Mouse (Mus musculus) forebrain, embryonic 16.5 days (tissue): ENCODE measurements at regions not wholly inside any gene's neighbourhood (a gene's known extent, or its start where the extent isn't known, plus 50 kb on each side); places are given as distances from the start of the nearest gene placed in this dataset.
A peak's percentile ranks its signal among the peaks of the same experiment; 100 is the strongest.

Experiments
- ATAC-seq: fragments of 200-750 bp; cut with Nextera tagmentation; 2 replicates; pipeline ENCODE4 v1.8.0; 2017; ENCODE audit warnings: mild to moderate bottlenecking, moderate library complexity
- H3K27ac ChIP-seq: fragments of 300-500 bp; sonication (generic); 2 replicates; pipeline ENCODE4 v1.5.1; 2014; ENCODE audit warnings: low read length, control low read depth
- H3K27me3 ChIP-seq: fragments of 300-500 bp; sonication (generic); replicated peaks from 2 replicates; pipeline ENCODE4 v1.6.1; 2014; ENCODE audit warnings: low read length; ENCODE audit not compliant: control insufficient read depth, insufficient read depth
- H3K36me3 ChIP-seq: fragments of 300-500 bp; sonication (generic); 2 replicates; pipeline ENCODE4 v1.6.1; 2014; ENCODE audit not compliant: control insufficient read depth, insufficient read depth
- H3K4me1 ChIP-seq: fragments of 300-500 bp; sonication (generic); replicated peaks from 2 replicates; pipeline ENCODE4 v1.6.1; 2014; ENCODE audit warnings: low read length; ENCODE audit not compliant: control insufficient read depth, insufficient read depth
- H3K4me2 ChIP-seq: fragments of 300-500 bp; sonication (generic); 2 replicates; pipeline ENCODE4 v1.6.1; 2014; ENCODE audit warnings: mild to moderate bottlenecking, low read length, control low read depth
- H3K4me3 ChIP-seq: fragments of 300-500 bp; sonication (generic); replicated peaks from 2 replicates; pipeline ENCODE4 v1.5.1; 2014; ENCODE audit warnings: mild to moderate bottlenecking, low read length, control low read depth
- H3K9ac ChIP-seq: fragments of 300-500 bp; sonication (generic); replicated peaks from 2 replicates; pipeline ENCODE4 v1.6.1; 2014; ENCODE audit warnings: low read depth, low read length, control low read depth
- H3K9me3 ChIP-seq: fragments of 300-500 bp; sonication (generic); 2 replicates; pipeline ENCODE4 v1.6.1; 2016; ENCODE audit warnings: low read length; ENCODE audit not compliant: control insufficient read depth
- WGBS: fragments of 180-500 bp; shearing (Covaris S2); extraction: QIAGEN DNeasy Blood & Tissue Kit; methylation state at CpG from one replicate; pipeline ENCODE4 v1.1.7; 2014; 5-methylcytosine and 5-hydroxymethylcytosine counted together

- ATAC-seq, result no peak
- 87% methylated on average over 5 of the region's 5 CpGs for WGBS
- Histone ChIP-seq H3K36me3 (no peaks in the 10 kb centered on the region), H3K4me3 (no peak overlapping the region), H3K9ac (no peak overlapping the region), H3K27ac (no peak overlapping the region), H3K27me3 (no peaks in the 10 kb centered on the region), H3K4me1 (no peaks in the 10 kb centered on the region), H3K4me2 (no peak overlapping the region), H3K9me3 (no peaks in the 10 kb centered on the region)
Observed at GRCm38 (mm10) chr12:25978335-25978734, 436.7 kb downstream of the Rnf144a start.

DNA sequence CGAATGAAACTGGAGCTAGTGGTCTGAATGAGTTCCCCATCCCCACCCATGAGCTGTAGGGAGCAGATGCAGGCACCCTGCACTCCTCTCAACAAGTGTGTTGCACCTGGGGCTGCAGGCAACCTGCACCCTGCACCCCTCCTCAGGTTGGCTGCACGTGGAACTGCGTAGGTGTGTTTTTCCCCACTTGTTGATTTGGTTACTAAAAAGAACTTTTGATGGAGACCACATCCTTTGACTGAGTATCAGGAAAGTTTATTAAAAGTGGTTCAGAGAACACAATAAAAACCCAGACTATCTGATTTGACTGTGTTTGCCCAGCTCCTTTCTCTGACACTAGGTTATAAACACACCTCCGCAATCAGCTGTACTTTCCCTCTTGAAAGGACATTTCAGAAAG lies 456.5 kb downstream of the Rnf144a start:
- ATAC-seq, result no peak
- H3K4me2 ChIP-seq, result no peak overlapping the region
- H3K4me3 ChIP-seq, result no peak overlapping the region
- no peaks in the 10 kb centered on the region for H3K9me3 ChIP-seq
- H3K4me1 ChIP-seq, result no peaks in the 10 kb centered on the region
- 88% methylated on average over 4 of the region's 4 CpGs for WGBS
- H3K27me3 ChIP-seq, result no peaks in the 10 kb centered on the region
- no peak overlapping the region for H3K27ac ChIP-seq
- no peaks in the 10 kb centered on the region for H3K36me3 ChIP-seq
- no peak overlapping the region for H3K9ac ChIP-seq

DNA sequence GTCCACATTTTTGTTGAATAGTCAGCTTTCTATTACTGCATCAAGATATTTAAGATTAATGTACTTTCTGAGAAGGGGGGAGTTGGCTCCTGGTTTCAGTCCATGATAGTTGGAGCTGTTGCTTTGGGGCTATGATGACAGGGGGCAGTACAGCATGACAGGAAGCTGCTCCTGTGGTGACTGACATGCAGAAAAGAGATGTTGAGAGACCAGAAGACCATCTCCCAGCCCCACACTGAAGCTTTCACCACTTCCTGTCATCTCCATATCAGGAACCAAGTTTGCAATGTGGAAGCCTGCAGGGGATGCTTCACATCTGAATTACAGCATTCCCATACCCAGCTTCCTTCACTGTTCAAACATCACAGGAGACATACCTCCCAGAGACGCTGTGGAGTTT lies 457.5 kb downstream of the Rnf144a start:
- no peaks in the 10 kb centered on the region for H3K27me3 ChIP-seq
- ATAC-seq, result no peak
- no peak overlapping the region for H3K27ac ChIP-seq
- no peaks in the 10 kb centered on the region for H3K36me3 ChIP-seq
- WGBS, result 93% methylated on average over 1 of the region's 1 CpGs
- H3K4me1 ChIP-seq, result no peaks in the 10 kb centered on the region
- no peaks in the 10 kb centered on the region for H3K9me3 ChIP-seq
- no peak overlapping the region for H3K4me2 ChIP-seq
- H3K4me3 ChIP-seq, result no peak overlapping the region
- no peak overlapping the region for H3K9ac ChIP-seq

DNA sequence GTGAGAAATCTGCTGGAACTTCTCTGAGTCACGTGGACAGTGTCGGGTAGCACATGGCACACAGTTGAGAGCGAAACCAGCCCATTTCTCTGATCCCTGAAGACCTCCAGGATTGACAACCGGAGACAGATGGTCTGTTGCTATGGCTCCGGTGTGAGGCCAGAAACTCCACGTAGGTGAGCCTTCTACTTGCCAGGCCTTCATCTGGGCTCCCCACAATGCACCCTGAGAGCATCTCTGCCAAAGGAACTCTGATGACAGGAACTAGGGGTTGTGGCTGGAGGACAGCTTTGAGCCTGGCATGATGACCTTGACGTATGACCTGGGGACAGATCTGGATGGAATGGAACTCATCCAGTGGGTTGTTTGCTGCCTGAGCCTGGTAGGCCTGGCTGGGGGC lies 467.9 kb downstream of the Rnf144a start:
- no peaks in the 10 kb centered on the region for H3K36me3 ChIP-seq
- no peak overlapping the region for H3K9ac ChIP-seq
- 80% methylated on average over 7 of the region's 7 CpGs for WGBS
- no peaks in the 10 kb centered on the region for H3K4me1 ChIP-seq
- no peak overlapping the region for H3K4me2 ChIP-seq
- H3K9me3 ChIP-seq, result no peaks in the 10 kb centered on the region
- no peaks in the 10 kb centered on the region for H3K27me3 ChIP-seq
- no peak overlapping the region for H3K27ac ChIP-seq
- H3K4me3 ChIP-seq, result no peak overlapping the region
- ATAC-seq, result no peak

DNA sequence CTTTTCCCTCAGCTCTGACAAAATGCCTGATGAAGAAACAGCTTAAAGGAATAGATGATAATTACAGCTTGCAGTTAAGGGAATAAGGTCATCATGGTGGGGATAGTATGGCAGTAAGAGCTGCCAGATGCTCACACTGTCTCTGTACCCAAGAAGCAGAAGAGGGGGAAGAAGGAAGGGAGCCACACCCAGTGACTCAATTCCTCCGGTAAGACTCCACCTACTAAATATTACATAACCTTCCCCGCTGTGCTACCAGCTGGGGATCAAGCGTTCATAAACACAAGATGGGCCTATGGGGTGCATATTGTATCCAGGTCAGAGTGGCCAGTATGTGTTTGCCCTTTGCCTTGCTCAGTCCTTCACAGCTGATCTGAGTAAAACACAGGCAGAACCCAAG lies 468.9 kb downstream of the Rnf144a start:
- Histone ChIP-seq H3K4me2 (no peak overlapping the region), H3K27me3 (no peaks in the 10 kb centered on the region), H3K36me3 (no peaks in the 10 kb centered on the region), H3K9me3 (no peaks in the 10 kb centered on the region), H3K4me3 (no peak overlapping the region), H3K4me1 (no peaks in the 10 kb centered on the region), H3K27ac (no peak overlapping the region), H3K9ac (no peak overlapping the region)
- no peak for ATAC-seq
- WGBS, result 89% methylated on average over 3 of the region's 3 CpGs

GRCm38 (mm10) chr12:25938856-25939255 lies 476.2 kb downstream of the Rnf144a start:
- no peaks in the 10 kb centered on the region for H3K9me3 ChIP-seq
- no peak overlapping the region for H3K9ac ChIP-seq
- no peak overlapping the region for H3K4me2 ChIP-seq
- 75% methylated on average over 6 of the region's 6 CpGs for WGBS
- no peak for ATAC-seq
- no peak overlapping the region for H3K4me3 ChIP-seq
- H3K27me3 ChIP-seq, result no peaks in the 10 kb centered on the region
- H3K4me1 ChIP-seq, result no peaks in the 10 kb centered on the region
- H3K27ac ChIP-seq, result no peak overlapping the region
- no peaks in the 10 kb centered on the region for H3K36me3 ChIP-seq

- H3K36me3 ChIP-seq, result no peaks in the 10 kb centered on the region
- no peaks in the 10 kb centered on the region for H3K27me3 ChIP-seq
- H3K9me3 ChIP-seq, result no peaks in the 10 kb centered on the region
- H3K27ac ChIP-seq, result no peak overlapping the region
- H3K4me2 ChIP-seq, result no peak overlapping the region
- H3K4me1 ChIP-seq, result no peaks in the 10 kb centered on the region
- 86% methylated on average over 5 of the region's 5 CpGs for WGBS
- no peak overlapping the region for H3K4me3 ChIP-seq
- H3K9ac ChIP-seq, result no peak overlapping the region
- no peak for ATAC-seq
Observed at GRCm38 (mm10) chr12:25934946-25935345, 480.1 kb downstream of the Rnf144a start.

- Histone ChIP-seq H3K4me1 (no peaks in the 10 kb centered on the region), H3K36me3 (no peaks in the 10 kb centered on the region), H3K9me3 (no peaks in the 10 kb centered on the region), H3K27ac (no peak overlapping the region), H3K9ac (no peak overlapping the region), H3K4me3 (no peak overlapping the region), H3K4me2 (no peak overlapping the region), H3K27me3 (no peaks in the 10 kb centered on the region)
- ATAC-seq, result no peak
- 93% methylated on average over 3 of the region's 3 CpGs for WGBS
Observed at GRCm38 (mm10) chr12:25934526-25934925, 480.5 kb downstream of the Rnf144a start.

DNA sequence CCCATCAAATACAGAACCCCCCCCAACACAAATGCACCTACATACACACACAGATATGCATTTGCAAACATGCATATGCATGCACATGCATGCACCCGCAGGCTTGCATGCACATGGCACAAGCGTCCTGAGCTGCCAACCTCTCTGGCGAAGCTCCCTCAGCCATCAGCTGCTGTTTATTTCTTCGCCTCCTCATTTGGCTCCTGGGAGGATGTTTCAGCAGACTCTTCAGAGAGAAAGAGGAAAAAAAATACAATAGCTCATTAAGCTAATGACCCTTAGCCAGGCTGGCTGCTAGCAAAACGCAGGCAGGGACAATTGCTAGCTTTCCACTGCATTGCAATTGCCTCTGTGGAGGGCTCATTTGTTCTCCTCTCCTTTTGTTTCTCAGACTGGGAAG lies 488.7 kb downstream of the Rnf144a start:
- no peaks in the 10 kb centered on the region for H3K36me3 ChIP-seq
- ATAC-seq, result peak; percentile 70

DNA sequence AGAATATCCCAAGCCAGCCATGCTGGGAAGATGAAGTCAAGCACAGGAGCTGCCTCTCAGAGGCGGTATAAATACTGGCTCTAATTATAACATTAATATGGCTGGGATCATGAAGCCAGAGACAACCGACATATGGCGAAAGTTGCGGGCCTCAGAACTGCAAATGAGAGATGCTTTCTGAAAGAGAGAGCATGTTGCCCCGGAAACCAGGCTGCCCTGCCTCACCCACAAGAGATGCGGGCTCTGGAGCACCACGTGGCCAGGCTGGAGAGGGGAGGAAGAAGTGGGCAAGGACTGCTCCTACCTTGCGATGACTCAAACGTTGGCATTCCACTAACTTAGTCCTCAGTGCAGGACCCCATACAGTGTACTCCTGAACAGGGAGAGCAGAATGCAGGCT lies 490.5 kb downstream of the Rnf144a start:
- Histone ChIP-seq H3K4me2 (no peak overlapping the region), H3K9ac (no peak overlapping the region), H3K4me1 (peaks cover 22% of the 10 kb centered on the region), H3K27me3 (no peaks in the 10 kb centered on the region), H3K36me3 (no peaks in the 10 kb centered on the region), H3K27ac (peak overlapping the region; percentile 74), H3K9me3 (no peaks in the 10 kb centered on the region), H3K4me3 (no peak overlapping the region)
- peak; percentile 72 for ATAC-seq
- WGBS, result 42% methylated on average over 9 of the region's 9 CpGs

More for the DNA sequence above, 488.7 kb downstream of the Rnf144a start:
- Histone ChIP-seq H3K27me3 (no peaks in the 10 kb centered on the region), H3K9ac (no peak overlapping the region), H3K4me1 (peaks cover 22% of the 10 kb centered on the region), H3K9me3 (no peaks in the 10 kb centered on the region), H3K27ac (peak overlapping the region; percentile 66; the same call in 1 of the 2 replicates), H3K4me3 (no peak overlapping the region), H3K4me2 (no peak overlapping the region)
- 11% methylated on average over 5 of the region's 5 CpGs for WGBS
